Comparison of ENCODE assay signal across 9 mouse cellular contexts in the genomic region with DNA sequence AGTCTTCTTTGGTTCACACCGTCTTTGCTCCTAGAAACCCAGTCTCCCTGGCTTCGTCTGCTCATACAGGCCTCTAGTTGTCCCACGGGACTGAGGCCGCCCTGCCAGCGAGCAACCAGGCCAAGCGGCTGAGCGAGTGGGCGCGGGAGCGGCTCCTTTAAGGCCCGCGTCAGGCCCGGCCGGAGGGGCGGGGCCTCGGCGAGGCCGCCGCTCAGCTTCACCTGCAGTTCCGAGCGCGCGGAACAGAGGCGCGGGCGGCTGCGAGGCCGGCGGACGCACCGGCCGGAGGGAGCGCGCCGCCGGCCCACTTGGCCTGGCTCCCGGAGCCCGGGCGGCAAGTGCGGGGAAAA. TPM values are rescaled to one million over a fixed set of nuclear protein-coding genes. Genes with fewer than 3 reads are reported as not detected.
DNase-seq lines count a peak whose midpoint lies in the region; ATAC-seq lines count a peak whose summit lies in the region.
"Had no signal": no experiment of that assay in that cellular context is flagged by ENCODE, and none has a peak within 500 bp of the region (broad histone marks: within the 10 kb centered on the region; RNA-seq: fewer than 3 reads in every experiment).

A gene (plus strand): TSS at position 241 of the 350 bp plus-strand sequence.

- peak within 1 kb of the TSS; percentile 80 for H3K4me3 ChIP-seq in forebrain, embryonic 11.5 days (ENCODE audit: low read depth, low read length)
- H3K4me3 ChIP-seq in heart, embryonic 16.5 days (ENCODE audit: low read length): peak within 1 kb of the TSS; percentile 67
- H3K4me3 ChIP-seq in liver, embryonic 11.5 days (ENCODE audit: low read depth, low read length): peak within 1 kb of the TSS; percentile 54

- H3K9ac ChIP-seq in forebrain, embryonic 11.5 days (ENCODE audit: low read length): peak within 1 kb of the TSS; percentile 82
- peak within 1 kb of the TSS; percentile 68 for H3K9ac ChIP-seq in heart, embryonic 16.5 days (ENCODE audit: low read length)
- no peak within 1 kb of the TSS for H3K9ac ChIP-seq in liver, embryonic 11.5 days (ENCODE audit: low read depth, low read length)

- DNase-seq in thymus, postnatal 0 days (ENCODE audit: low spot score): no peak
- no peak for DNase-seq in thymus, postnatal 4 days
- peak; percentile 90 for DNase-seq in forebrain, embryonic 11.5 days (ENCODE audit: low spot score)
- peak; percentile 85 for DNase-seq in kidney, postnatal 14 days
- DNase-seq in liver, embryonic 11.5 days (ENCODE audit: low spot score): no peak
- peak; percentile 80 for DNase-seq in neural tube, embryonic 10.5 days (ENCODE audit: extremely low spot score, low spot score)
- DNase-seq in urinary bladder, postnatal 4 days (ENCODE audit: low spot score in 2 of 2): peak; percentile 41 to 64

- H3K27ac ChIP-seq in forebrain, embryonic 11.5 days (ENCODE audit: low read depth, low read length): peak within 1 kb of the TSS; percentile 81
- no peak within 1 kb of the TSS for H3K27ac ChIP-seq in heart, embryonic 16.5 days (ENCODE audit: low read length)
- no peak within 1 kb of the TSS for H3K27ac ChIP-seq in liver, embryonic 11.5 days (ENCODE audit: low read depth, low read length)

- H3K27me3 ChIP-seq in forebrain, embryonic 11.5 days (ENCODE audit: control insufficient read depth, insufficient read depth, low read length): peaks cover 4% of the 10 kb centered on the region; the same call in 1 of the 2 replicates
- peaks cover 53% of the 10 kb centered on the region for H3K27me3 ChIP-seq in heart, embryonic 16.5 days (ENCODE audit: control insufficient read depth, insufficient read depth, low read length)
- H3K27me3 ChIP-seq in liver, embryonic 11.5 days (replicated peaks; ENCODE audit: control insufficient read depth, insufficient read depth, low read length): peaks cover 45% of the 10 kb centered on the region
- H3K27me3 ChIP-seq: CH12.LX had no signal

- ATAC-seq in forebrain, embryonic 11.5 days (replicated peaks; ENCODE audit: low FRiP score): peak; percentile 91
- ATAC-seq in heart, embryonic 16.5 days (replicated peaks; ENCODE audit: extremely low read depth, insufficient read depth, low FRiP score): peak; percentile 78
- peak; percentile 72 for ATAC-seq in liver, embryonic 11.5 days (replicated peaks; ENCODE audit: low FRiP score)

- under 1% methylated on average over 39 of the region's 40 CpGs for WGBS in forebrain, embryonic 11.5 days
- 0% methylated on average over 40 of the region's 40 CpGs for WGBS in heart, embryonic 16.5 days
- WGBS in liver, embryonic 11.5 days: 0% methylated on average over 40 of the region's 40 CpGs

- H3K4me2 ChIP-seq in forebrain, embryonic 11.5 days (ENCODE audit: low read depth, low read length, severe bottlenecking): peak within 1 kb of the TSS; percentile 95
- peak within 1 kb of the TSS; percentile 92 for H3K4me2 ChIP-seq in heart, embryonic 16.5 days (ENCODE audit: low read depth, low read length)
- H3K4me2 ChIP-seq in liver, embryonic 11.5 days: peak within 1 kb of the TSS; percentile 71

- no peaks in the 10 kb centered on the region; the same call in 1 of the 2 replicates for H3K36me3 ChIP-seq in forebrain, embryonic 11.5 days (ENCODE audit: control insufficient read depth, insufficient read depth, low read length)
- no peaks in the 10 kb centered on the region for H3K36me3 ChIP-seq in heart, embryonic 16.5 days (ENCODE audit: control insufficient read depth, insufficient read depth)
- H3K36me3 ChIP-seq in liver, embryonic 11.5 days (ENCODE audit: control insufficient read depth, insufficient read depth, low read length): no peaks in the 10 kb centered on the region

- H3K4me1 ChIP-seq in forebrain, embryonic 11.5 days (replicated peaks; ENCODE audit: control insufficient read depth, insufficient read depth, low read length): peaks cover 11% of the 10 kb centered on the region
- peaks cover 5% of the 10 kb centered on the region for H3K4me1 ChIP-seq in heart, embryonic 16.5 days (ENCODE audit: control insufficient read depth, insufficient read depth, low read length)
- no peaks in the 10 kb centered on the region for H3K4me1 ChIP-seq in liver, embryonic 11.5 days (replicated peaks; ENCODE audit: control insufficient read depth, insufficient read depth, low read length)

- H3K9me3 ChIP-seq in forebrain, embryonic 11.5 days (ENCODE audit: control insufficient read depth, low read length): no peaks in the 10 kb centered on the region
- no peaks in the 10 kb centered on the region for H3K9me3 ChIP-seq in heart, embryonic 16.5 days (replicated peaks; ENCODE audit: control insufficient read depth, low read length)
- H3K9me3 ChIP-seq in liver, embryonic 11.5 days (ENCODE audit: control insufficient read depth, low read length): no peaks in the 10 kb centered on the region

RNA-seq across cellular contexts. Expression of the gene that starts here (rescaled TPM):
- 17.7 and 17.9 TPM in 2 replicates for polyA plus RNA-seq in thymus, postnatal 0 days (2015; fragmentation: Nextera tagmentation; extraction: Ambion mirVana)
- 24.5 and 25.5 TPM in 2 replicates for polyA plus RNA-seq in forebrain, embryonic 11.5 days (2014; fragmentation: Nextera tagmentation; extraction: Ambion mirVana)
- polyA plus RNA-seq in heart, embryonic 16.5 days (2015; fragmentation: Nextera tagmentation; extraction: Ambion mirVana): 3.5 and 6.5 TPM in 2 replicates
- 0.51 and 0.78 TPM in 2 replicates for polyA plus RNA-seq in liver, embryonic 11.5 days (2014; fragmentation: Nextera tagmentation; extraction: Ambion mirVana)

Comparison
In these comparisons a context has a peak if more than half of its experiments do, and no peak if none do; other contexts are left out.
1. Peak in ATAC-seq, H3K4me3 ChIP-seq and H3K4me2 ChIP-seq in liver, embryonic 11.5 days; RNA of the gene not detected or under 1 TPM.
2. DNase-seq: peak in forebrain, embryonic 11.5 days (single experiment), kidney, postnatal 14 days (single experiment), neural tube, embryonic 10.5 days (single experiment) and urinary bladder, postnatal 4 days (2 of 2); none in thymus, postnatal 0 days (single experiment), thymus, postnatal 4 days (single experiment) and liver, embryonic 11.5 days (single experiment).
3. Peak in every context shown above with its lines, with median percentiles within 50 percentile points of each other: ATAC-seq, H3K4me2 ChIP-seq and H3K4me3 ChIP-seq.